In the genomic region with DNA sequence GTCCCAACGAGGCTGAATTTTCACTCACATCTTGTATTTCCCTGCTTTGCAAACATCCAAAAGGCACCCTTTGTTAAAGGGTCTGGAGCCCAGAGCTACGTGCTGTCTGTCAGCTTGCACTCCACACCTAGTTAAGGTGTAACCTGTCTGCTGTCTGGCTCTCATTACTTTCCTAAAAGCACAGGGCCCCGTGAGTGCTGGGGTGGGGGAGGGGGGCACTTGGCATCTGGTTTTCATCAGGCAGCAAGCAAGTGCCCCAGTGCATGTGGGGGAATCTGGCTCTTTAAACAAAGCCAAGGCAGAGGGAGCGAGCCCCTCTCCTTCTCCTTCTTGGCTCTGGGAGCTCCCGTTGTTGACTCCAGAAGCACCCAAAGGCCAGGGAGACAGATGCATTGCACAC, we compare ENCODE assay signal across 11 mouse cellular contexts. TPM values are rescaled to one million over a fixed set of nuclear protein-coding genes. Genes with fewer than 3 reads are reported as not detected.
DNase-seq lines count a peak whose midpoint lies in the region; ATAC-seq and TF ChIP-seq lines count a peak whose summit lies in the region.
"Had no signal": no experiment of that assay in that cellular context is flagged by ENCODE, and none has a peak within 500 bp of the region (broad histone marks: within the 10 kb centered on the region; RNA-seq: fewer than 3 reads in every experiment).

No protein-coding gene starts in this region.

- DNase-seq in hindbrain, embryonic 10.5 days (ENCODE audit: low spot score), result peak; percentile 61
- DNase-seq in hindbrain, postnatal 0 days (ENCODE audit: low spot score), result no peak
- DNase-seq in embryo, embryonic 10 days (ENCODE audit: low spot score), result peak; percentile 62
- no peak for DNase-seq in B cell, adult 2 months
- DNase-seq in gastrocnemius, postnatal 10 days, result no peak
- no peak for DNase-seq in thymus, postnatal 36 days
- DNase-seq: forebrain, postnatal 0 days; kidney, postnatal 10 days; midbrain, embryonic 14.5 days had no signal

- H3K4me3 ChIP-seq in hindbrain, embryonic 10.5 days, result peak overlapping the region; percentile 2; the same call in 1 of the 2 replicates
- no peak overlapping the region for H3K4me3 ChIP-seq in hindbrain, postnatal 0 days (ENCODE audit: low read length)
- H3K4me3 ChIP-seq in embryonic facial prominence, embryonic 13.5 days, result no peak overlapping the region
- no peak overlapping the region for H3K4me3 ChIP-seq in limb, embryonic 15.5 days

- peak overlapping the region; percentile 83 for H3K27ac ChIP-seq in hindbrain, embryonic 10.5 days
- no peak overlapping the region for H3K27ac ChIP-seq in hindbrain, postnatal 0 days
- peak overlapping the region; percentile 95 for H3K27ac ChIP-seq in embryonic facial prominence, embryonic 13.5 days
- peak overlapping the region; percentile 87 for H3K27ac ChIP-seq in limb, embryonic 15.5 days

- H3K9ac ChIP-seq in hindbrain, postnatal 0 days (replicated peaks; ENCODE audit: low read length), result no peak overlapping the region
- peak overlapping the region; percentile 53; the same call in 1 of the 2 replicates for H3K9ac ChIP-seq in embryonic facial prominence, embryonic 13.5 days
- no peak overlapping the region for H3K9ac ChIP-seq in limb, embryonic 15.5 days
- H3K9ac ChIP-seq: forebrain, postnatal 0 days had no signal

- no peak for ATAC-seq in hindbrain, postnatal 0 days
- ATAC-seq in embryonic facial prominence, embryonic 13.5 days (ENCODE audit: insufficient number of reproducible peaks, insufficient read depth, low FRiP score, low TSS enrichment, low read depth), result peak; percentile 50; the same call in 1 of the 2 replicates
- peak; percentile 11; the same call in 1 of the 2 replicates for ATAC-seq in limb, embryonic 15.5 days (ENCODE audit: insufficient number of reproducible peaks, low FRiP score, low TSS enrichment, low read depth)
- ATAC-seq: forebrain, postnatal 0 days had no signal

- H3K4me1 ChIP-seq in hindbrain, embryonic 10.5 days (replicated peaks), result peaks cover 87% of the 10 kb centered on the region
- H3K4me1 ChIP-seq in hindbrain, postnatal 0 days (ENCODE audit: insufficient read depth, low read length), result peaks cover 54% of the 10 kb centered on the region
- H3K4me1 ChIP-seq in embryonic facial prominence, embryonic 13.5 days, result peaks cover 100% of the 10 kb centered on the region
- peaks cover 95% of the 10 kb centered on the region for H3K4me1 ChIP-seq in limb, embryonic 15.5 days

- TF ChIP-seq CTCF in hindbrain, postnatal 0 days (IDR thresholded peaks at IDR 0.05; ENCODE audit: low read depth), result no peak

- H3K36me3 ChIP-seq in hindbrain, embryonic 10.5 days, result no peaks in the 10 kb centered on the region
- no peaks in the 10 kb centered on the region for H3K36me3 ChIP-seq in hindbrain, postnatal 0 days (ENCODE audit: insufficient read depth, low read length)
- no peaks in the 10 kb centered on the region; the same call in 1 of the 2 replicates for H3K36me3 ChIP-seq in embryonic facial prominence, embryonic 13.5 days
- H3K36me3 ChIP-seq in limb, embryonic 15.5 days, result no peaks in the 10 kb centered on the region

- H3K27me3 ChIP-seq in hindbrain, embryonic 10.5 days (ENCODE audit: insufficient read depth, poor library complexity, severe bottlenecking), result no peaks in the 10 kb centered on the region
- no peaks in the 10 kb centered on the region for H3K27me3 ChIP-seq in hindbrain, postnatal 0 days (ENCODE audit: insufficient read depth, low read length)
- no peaks in the 10 kb centered on the region for H3K27me3 ChIP-seq in embryonic facial prominence, embryonic 13.5 days
- no peaks in the 10 kb centered on the region for H3K27me3 ChIP-seq in limb, embryonic 15.5 days

- 49% methylated on average over 5 of the region's 5 CpGs for WGBS in hindbrain, embryonic 10.5 days
- 45% methylated on average over 5 of the region's 5 CpGs for WGBS in hindbrain, postnatal 0 days
- WGBS in embryonic facial prominence, embryonic 13.5 days, result 9% methylated on average over 5 of the region's 5 CpGs
- WGBS in limb, embryonic 15.5 days, result 28% methylated on average over 5 of the region's 5 CpGs

- no peak overlapping the region for H3K4me2 ChIP-seq in hindbrain, postnatal 0 days (ENCODE audit: low read depth, low read length)
- H3K4me2 ChIP-seq in embryonic facial prominence, embryonic 13.5 days, result peak overlapping the region; percentile 40
- H3K4me2 ChIP-seq in limb, embryonic 15.5 days, result peak overlapping the region; percentile 12; the same call in 1 of the 2 replicates

- H3K9me3 ChIP-seq in hindbrain, embryonic 10.5 days, result no peaks in the 10 kb centered on the region
- H3K9me3 ChIP-seq in hindbrain, postnatal 0 days (ENCODE audit: low read length), result no peaks in the 10 kb centered on the region
- H3K9me3 ChIP-seq in embryonic facial prominence, embryonic 13.5 days, result no peaks in the 10 kb centered on the region
- H3K9me3 ChIP-seq in limb, embryonic 15.5 days, result no peaks in the 10 kb centered on the region

RNA-seq across cellular contexts. Expression of a gene that starts 18.5 kb away (rescaled TPM):
- polyA plus RNA-seq in hindbrain, embryonic 10.5 days (2016; fragmentation: Nextera tagmentation; extraction: Ambion mirVana), result 29.9 and 37.4 TPM in 2 replicates
- total RNA-seq in hindbrain, postnatal 0 days (2014; rRNA removed), result 76.3 and 84.0 TPM in 2 replicates
- polyA plus RNA-seq in hindbrain, postnatal 0 days (2015; fragmentation: Nextera tagmentation; extraction: Ambion mirVana), result 62.1 and 65.7 TPM in 2 replicates
- 95.5 and 104 TPM in 2 replicates for polyA plus RNA-seq in embryonic facial prominence, embryonic 13.5 days (2015; fragmentation: Nextera tagmentation; extraction: Ambion mirVana)
- 52.6 and 54.8 TPM in 2 replicates for polyA plus RNA-seq in limb, embryonic 15.5 days (2015; fragmentation: Nextera tagmentation; extraction: Ambion mirVana)
- total RNA-seq in gastrocnemius, postnatal 10 days (2021), result 10 to 100 TPM; 15.6 to 20.5 TPM

Comparison
In these comparisons a context has a peak if more than half of its experiments do, and no peak if none do; other contexts are left out.
1. DNase-seq: peak in hindbrain, embryonic 10.5 days (single experiment) and embryo, embryonic 10 days (single experiment); none in hindbrain, postnatal 0 days (single experiment), B cell, adult 2 months (0 of 2), gastrocnemius, postnatal 10 days (single experiment) and thymus, postnatal 36 days (0 of 2).